Mouse (Mus musculus) embryonic facial prominence, embryonic 15.5 days (tissue): ENCODE measurements at regions not wholly inside any gene's neighbourhood (a gene's known extent, or its start where the extent isn't known, plus 50 kb on each side); places are given as distances from the start of the nearest gene placed in this dataset.

ENCODE experiments used
- ATAC-seq: fragments of 200-750 bp; cut with Nextera tagmentation; 2 replicates; pipeline ENCODE4 v1.8.0; 2017; ENCODE audit warnings: low read depth, moderate TSS enrichment; ENCODE audit not compliant: insufficient number of reproducible peaks, low FRiP score, low TSS enrichment
- H3K27ac ChIP-seq: fragments of 300-500 bp; sonication (generic); replicated peaks from 2 replicates; pipeline ENCODE4 v1.5.1; 2015; ENCODE audit warnings: mild to moderate bottlenecking, inconsistent platforms
- H3K27me3 ChIP-seq: fragments of 300-500 bp; sonication (generic); 2 replicates; pipeline ENCODE4 v1.6.1; 2015; ENCODE audit warnings: inconsistent platforms
- H3K36me3 ChIP-seq: fragments of 300-500 bp; sonication (generic); 2 replicates; pipeline ENCODE4 v1.6.1; 2015; ENCODE audit warnings: mild to moderate bottlenecking, inconsistent platforms
- H3K4me1 ChIP-seq: fragments of 300-500 bp; sonication (generic); 2 replicates; pipeline ENCODE4 v1.6.1; 2015; ENCODE audit warnings: inconsistent platforms
- H3K4me2 ChIP-seq: fragments of 300-500 bp; sonication (generic); replicated peaks from 2 replicates; pipeline ENCODE4 v1.6.1; 2015; ENCODE audit warnings: mild to moderate bottlenecking, inconsistent platforms
- H3K4me3 ChIP-seq: fragments of 300-500 bp; sonication (generic); replicated peaks from 2 replicates; pipeline ENCODE4 v1.5.1; 2015; ENCODE audit warnings: mild to moderate bottlenecking, inconsistent platforms
- H3K9ac ChIP-seq: fragments of 300-500 bp; sonication (generic); 2 replicates; pipeline ENCODE4 v1.6.1; 2015; ENCODE audit warnings: inconsistent platforms
- H3K9me3 ChIP-seq: fragments of 300-500 bp; sonication (generic); replicated peaks from 2 replicates; pipeline ENCODE4 v1.6.1; 2016; ENCODE audit warnings: inconsistent platforms
- WGBS: fragments of 180-500 bp; shearing (Covaris S2); methylation state at CpG from one replicate; pipeline ENCODE4 v1.1.7; 2015; 5-methylcytosine and 5-hydroxymethylcytosine counted together

- Histone ChIP-seq H3K27me3 (no peaks in the 10 kb centered on the region), H3K4me2 (no peak overlapping the region), H3K9ac (no peak overlapping the region), H3K27ac (no peak overlapping the region), H3K4me3 (no peak overlapping the region), H3K4me1 (no peaks in the 10 kb centered on the region), H3K9me3 (no peaks in the 10 kb centered on the region), H3K36me3 (no peaks in the 10 kb centered on the region)
- ATAC-seq, result no peak
- 76% methylated on average over 2 of the region's 2 CpGs for WGBS
Observed at GRCm38 (mm10) chr11:65638211-65638610, 149.9 kb downstream of the Map2k4 start.

GRCm38 (mm10) chr11:65637206-65637605, 150.9 kb downstream of the Map2k4 start:
- H3K9ac ChIP-seq, result no peak overlapping the region
- 69% methylated on average over 3 of the region's 3 CpGs for WGBS

GRCm38 (mm10) chr11:65635307-65635706, 152.8 kb downstream of the Map2k4 start:
- ATAC-seq, result no peak
- Histone ChIP-seq H3K9me3 (no peaks in the 10 kb centered on the region), H3K4me3 (no peak overlapping the region), H3K4me1 (no peaks in the 10 kb centered on the region), H3K27ac (no peak overlapping the region), H3K27me3 (no peaks in the 10 kb centered on the region), H3K4me2 (no peak overlapping the region), H3K36me3 (no peaks in the 10 kb centered on the region), H3K9ac (no peak overlapping the region)
- WGBS, result 70% methylated on average over 4 of the region's 4 CpGs

More at GRCm38 (mm10) chr11:65637206-65637605, 150.9 kb downstream of the Map2k4 start:
- ATAC-seq, result no peak
- no peak overlapping the region for H3K4me3 ChIP-seq
- no peaks in the 10 kb centered on the region for H3K4me1 ChIP-seq
- no peaks in the 10 kb centered on the region for H3K27me3 ChIP-seq
- no peaks in the 10 kb centered on the region for H3K9me3 ChIP-seq
- H3K27ac ChIP-seq, result no peak overlapping the region
- no peaks in the 10 kb centered on the region for H3K36me3 ChIP-seq
- H3K4me2 ChIP-seq, result no peak overlapping the region

- H3K9ac ChIP-seq, result no peak overlapping the region
- H3K9me3 ChIP-seq, result no peaks in the 10 kb centered on the region
- no peak overlapping the region for H3K4me2 ChIP-seq
- H3K4me3 ChIP-seq, result no peak overlapping the region
- no peak overlapping the region for H3K27ac ChIP-seq
- ATAC-seq, result no peak
- 72% methylated on average over 3 of the region's 3 CpGs for WGBS
- no peaks in the 10 kb centered on the region for H3K27me3 ChIP-seq
- no peaks in the 10 kb centered on the region for H3K36me3 ChIP-seq
- H3K4me1 ChIP-seq, result no peaks in the 10 kb centered on the region
Observed at GRCm38 (mm10) chr11:65631164-65631563, 156.9 kb downstream of the Map2k4 start.

GRCm38 (mm10) chr11:65630436-65630835, 157.7 kb downstream of the Map2k4 start:
- 86% methylated on average over 1 of the region's 1 CpGs for WGBS
- Histone ChIP-seq H3K27me3 (no peaks in the 10 kb centered on the region), H3K4me3 (no peak overlapping the region), H3K9me3 (no peaks in the 10 kb centered on the region), H3K27ac (no peak overlapping the region), H3K36me3 (no peaks in the 10 kb centered on the region), H3K4me1 (no peaks in the 10 kb centered on the region), H3K9ac (no peak overlapping the region), H3K4me2 (no peak overlapping the region)
- no peak for ATAC-seq

- Histone ChIP-seq H3K4me3 (no peak overlapping the region), H3K27me3 (no peaks in the 10 kb centered on the region), H3K4me1 (no peaks in the 10 kb centered on the region), H3K4me2 (no peak overlapping the region), H3K9me3 (no peaks in the 10 kb centered on the region), H3K9ac (no peak overlapping the region), H3K36me3 (no peaks in the 10 kb centered on the region), H3K27ac (no peak overlapping the region)
- ATAC-seq, result no peak
- 83% methylated on average over 5 of the region's 5 CpGs for WGBS
Observed at GRCm38 (mm10) chr11:65629320-65629719, 158.8 kb downstream of the Map2k4 start.

- no peak overlapping the region for H3K27ac ChIP-seq
- no peaks in the 10 kb centered on the region for H3K36me3 ChIP-seq
- H3K27me3 ChIP-seq, result no peaks in the 10 kb centered on the region
- no peak overlapping the region for H3K4me2 ChIP-seq
- no peak overlapping the region for H3K4me3 ChIP-seq
- H3K4me1 ChIP-seq, result no peaks in the 10 kb centered on the region
- H3K9me3 ChIP-seq, result no peaks in the 10 kb centered on the region
- 86% methylated on average over 4 of the region's 4 CpGs for WGBS
- no peak for ATAC-seq
- no peak overlapping the region for H3K9ac ChIP-seq
Observed at GRCm38 (mm10) chr11:65618976-65619375, 169.1 kb downstream of the Map2k4 start.

GRCm38 (mm10) chr11:65610536-65610935, 177.6 kb downstream of the Map2k4 start:
- no peak overlapping the region for H3K4me2 ChIP-seq
- H3K36me3 ChIP-seq, result no peaks in the 10 kb centered on the region
- no peaks in the 10 kb centered on the region for H3K27me3 ChIP-seq
- no peak overlapping the region for H3K4me3 ChIP-seq
- no peak for ATAC-seq
- H3K9ac ChIP-seq, result no peak overlapping the region
- 87% methylated on average over 3 of the region's 3 CpGs for WGBS
- H3K27ac ChIP-seq, result no peak overlapping the region
- no peaks in the 10 kb centered on the region for H3K9me3 ChIP-seq
- H3K4me1 ChIP-seq, result no peaks in the 10 kb centered on the region

- Histone ChIP-seq H3K4me3 (no peak overlapping the region), H3K4me1 (no peaks in the 10 kb centered on the region), H3K4me2 (no peak overlapping the region), H3K36me3 (no peaks in the 10 kb centered on the region), H3K9ac (no peak overlapping the region), H3K27me3 (no peaks in the 10 kb centered on the region), H3K27ac (no peak overlapping the region), H3K9me3 (no peaks in the 10 kb centered on the region)
- WGBS, result 64% methylated on average over 4 of the region's 4 CpGs
- no peak for ATAC-seq
Observed at GRCm38 (mm10) chr11:65609056-65609455, 179.0 kb downstream of the Map2k4 start.

GRCm38 (mm10) chr11:65597298-65598076, 190.6 kb downstream of the Map2k4 start:
- H3K27me3 ChIP-seq, result no peaks in the 10 kb centered on the region
- H3K4me1 ChIP-seq, result no peaks in the 10 kb centered on the region
- H3K4me3 ChIP-seq, result no peak overlapping the region
- WGBS, result 24% methylated on average over 2 of the region's 2 CpGs
- H3K4me2 ChIP-seq, result no peak overlapping the region
- no peaks in the 10 kb centered on the region for H3K36me3 ChIP-seq
- no peak for ATAC-seq
- no peaks in the 10 kb centered on the region for H3K9me3 ChIP-seq
- no peak overlapping the region for H3K9ac ChIP-seq
- no peak overlapping the region for H3K27ac ChIP-seq

GRCm38 (mm10) chr11:65588491-65588890, 199.6 kb downstream of the Map2k4 start:
- Histone ChIP-seq H3K9me3 (no peaks in the 10 kb centered on the region), H3K27me3 (no peaks in the 10 kb centered on the region)
- 51% methylated on average over 3 of the region's 3 CpGs for WGBS

GRCm38 (mm10) chr11:65567831-65568230, 220.3 kb downstream of the Map2k4 start:
- WGBS, result 75% methylated on average over 9 of the region's 9 CpGs
- no peak for ATAC-seq
- H3K36me3 ChIP-seq, result no peaks in the 10 kb centered on the region
- no peak overlapping the region for H3K4me3 ChIP-seq
- H3K4me2 ChIP-seq, result no peak overlapping the region
- H3K9me3 ChIP-seq, result no peaks in the 10 kb centered on the region
- no peak overlapping the region for H3K27ac ChIP-seq
- H3K27me3 ChIP-seq, result no peaks in the 10 kb centered on the region
- no peaks in the 10 kb centered on the region for H3K4me1 ChIP-seq
- no peak overlapping the region for H3K9ac ChIP-seq

More at GRCm38 (mm10) chr11:65588491-65588890, 199.6 kb downstream of the Map2k4 start:
- H3K27ac ChIP-seq, result no peak overlapping the region
- H3K4me2 ChIP-seq, result no peak overlapping the region
- H3K36me3 ChIP-seq, result no peaks in the 10 kb centered on the region
- no peak overlapping the region for H3K9ac ChIP-seq
- ATAC-seq, result no peak
- no peaks in the 10 kb centered on the region for H3K4me1 ChIP-seq
- H3K4me3 ChIP-seq, result no peak overlapping the region
